Mouse (Mus musculus): ENCODE measurements around the gene A630076J17Rik. TPM values are rescaled to one million over a fixed set of nuclear protein-coding genes. Genes with fewer than 3 reads are reported as not detected.

The A630076J17Rik gene
- not detected in 2 replicates for polyA plus RNA-seq (2015; fragmentation: Nextera tagmentation; extraction: Ambion mirVana)

- Histone ChIP-seq H3K4me2 (no peak within 1 kb of the TSS), H3K4me3 (no peak within 1 kb of the TSS), H3K9me3 (no peaks in the 10 kb centered on the region), H3K36me3 (no peaks in the 10 kb centered on the region), H3K27ac (no peak within 1 kb of the TSS), H3K27me3 (peaks cover 10% of the 10 kb centered on the region), H3K4me1 (peaks cover 12% of the 10 kb centered on the region), H3K9ac (no peak within 1 kb of the TSS)
- WGBS, result 40% methylated on average over 1 of the region's 1 CpGs
- ATAC-seq (ENCODE audit: insufficient number of reproducible peaks, insufficient read depth, low FRiP score, low TSS enrichment, low read depth), result no peak
These were observed at the start of gene A630076J17Rik for GRCm38 (mm10) chr3:107230527-107230926. TSS of gene A630076J17Rik (plus strand) at chr3:107230614.

- no peaks in the 10 kb centered on the region; the same call in 1 of the 2 replicates for H3K27me3 ChIP-seq
- H3K36me3 ChIP-seq, result no peaks in the 10 kb centered on the region
- no peaks in the 10 kb centered on the region for H3K9me3 ChIP-seq
- H3K27ac ChIP-seq, result no peak overlapping the region
- H3K4me1 ChIP-seq, result no peaks in the 10 kb centered on the region
- no peak overlapping the region for H3K4me2 ChIP-seq
- no peak overlapping the region for H3K4me3 ChIP-seq
- ATAC-seq (ENCODE audit: insufficient number of reproducible peaks, insufficient read depth, low FRiP score, low TSS enrichment, low read depth), result no peak
- WGBS, result 71% methylated on average over 2 of the region's 2 CpGs
- no peak overlapping the region for H3K9ac ChIP-seq
These were observed 49.6 kb upstream of the A630076J17Rik start for GRCm38 (mm10) chr3:107180860-107181259.

GRCm38 (mm10) chr3:107182756-107183155 is 47.7 kb upstream of the A630076J17Rik start, which contains the start of gene Kcna10:
TSS of gene Kcna10 (plus strand) at chr3:107183056.
- no peak within 1 kb of the TSS for H3K9ac ChIP-seq
- no peaks in the 10 kb centered on the region for H3K36me3 ChIP-seq
- WGBS, result 72% methylated on average over 1 of the region's 1 CpGs
- ATAC-seq (ENCODE audit: insufficient number of reproducible peaks, insufficient read depth, low FRiP score, low TSS enrichment, low read depth), result no peak
- H3K4me2 ChIP-seq, result no peak within 1 kb of the TSS
- H3K4me3 ChIP-seq, result no peak within 1 kb of the TSS
- H3K27ac ChIP-seq, result no peak within 1 kb of the TSS
- no peaks in the 10 kb centered on the region for H3K4me1 ChIP-seq
- no peaks in the 10 kb centered on the region; the same call in 1 of the 2 replicates for H3K27me3 ChIP-seq
- H3K9me3 ChIP-seq, result no peaks in the 10 kb centered on the region

GRCm38 (mm10) chr3:107183178-107183577 is 47.2 kb upstream of the A630076J17Rik start:
- WGBS, result 88% methylated on average over 3 of the region's 3 CpGs

GRCm38 (mm10) chr3:107185597-107185996 is 44.8 kb upstream of the A630076J17Rik start:
- Histone ChIP-seq H3K4me1 (no peaks in the 10 kb centered on the region), H3K9ac (no peak overlapping the region), H3K27me3 (no peaks in the 10 kb centered on the region; the same call in none of the 2 replicates), H3K4me2 (no peak overlapping the region), H3K4me3 (no peak overlapping the region), H3K9me3 (no peaks in the 10 kb centered on the region), H3K27ac (no peak overlapping the region), H3K36me3 (no peaks in the 10 kb centered on the region)
- 72% methylated on average over 3 of the region's 3 CpGs for WGBS
- ATAC-seq (ENCODE audit: insufficient number of reproducible peaks, insufficient read depth, low FRiP score, low TSS enrichment, low read depth), result no peak

More at GRCm38 (mm10) chr3:107183178-107183577, 47.2 kb upstream of the A630076J17Rik start:
- Histone ChIP-seq H3K27me3 (no peaks in the 10 kb centered on the region; the same call in 1 of the 2 replicates), H3K9ac (no peak overlapping the region), H3K9me3 (no peaks in the 10 kb centered on the region), H3K36me3 (no peaks in the 10 kb centered on the region), H3K4me1 (no peaks in the 10 kb centered on the region), H3K4me3 (no peak overlapping the region), H3K4me2 (no peak overlapping the region), H3K27ac (no peak overlapping the region)
- no peak for ATAC-seq (ENCODE audit: insufficient number of reproducible peaks, insufficient read depth, low FRiP score, low TSS enrichment, low read depth)

GRCm38 (mm10) chr3:107187022-107187421 is 43.4 kb upstream of the A630076J17Rik start:
- Histone ChIP-seq H3K27ac (no peak overlapping the region), H3K4me1 (no peaks in the 10 kb centered on the region), H3K9me3 (no peaks in the 10 kb centered on the region), H3K27me3 (no peaks in the 10 kb centered on the region; the same call in none of the 2 replicates), H3K4me3 (no peak overlapping the region), H3K9ac (no peak overlapping the region), H3K4me2 (no peak overlapping the region), H3K36me3 (no peaks in the 10 kb centered on the region)
- 79% methylated on average over 4 of the region's 4 CpGs for WGBS
- no peak for ATAC-seq (ENCODE audit: insufficient number of reproducible peaks, insufficient read depth, low FRiP score, low TSS enrichment, low read depth)

- Histone ChIP-seq H3K9ac (no peak overlapping the region), H3K27ac (no peak overlapping the region), H3K36me3 (no peaks in the 10 kb centered on the region), H3K27me3 (no peaks in the 10 kb centered on the region; the same call in 1 of the 2 replicates), H3K9me3 (no peaks in the 10 kb centered on the region), H3K4me2 (no peak overlapping the region), H3K4me1 (no peaks in the 10 kb centered on the region), H3K4me3 (no peak overlapping the region)
- WGBS, result 44% methylated on average over 6 of the region's 6 CpGs
- no peak for ATAC-seq (ENCODE audit: insufficient number of reproducible peaks, insufficient read depth, low FRiP score, low TSS enrichment, low read depth)
These were observed 42.1 kb upstream of the A630076J17Rik start for GRCm38 (mm10) chr3:107188226-107188899.

- H3K27me3 ChIP-seq, result no peaks in the 10 kb centered on the region
- no peak overlapping the region for H3K27ac ChIP-seq
- H3K36me3 ChIP-seq, result no peaks in the 10 kb centered on the region
- WGBS, result 46% methylated on average over 9 of the region's 9 CpGs
- no peaks in the 10 kb centered on the region for H3K9me3 ChIP-seq
- no peak overlapping the region for H3K4me3 ChIP-seq
- no peak overlapping the region for H3K9ac ChIP-seq
- no peak for ATAC-seq (ENCODE audit: insufficient number of reproducible peaks, insufficient read depth, low FRiP score, low TSS enrichment, low read depth)
- H3K4me2 ChIP-seq, result no peak overlapping the region
- H3K4me1 ChIP-seq, result no peaks in the 10 kb centered on the region
These were observed 28.9 kb upstream of the A630076J17Rik start for GRCm38 (mm10) chr3:107201310-107202180.

GRCm38 (mm10) chr3:107204413-107204812 is 26.0 kb upstream of the A630076J17Rik start:
- H3K9me3 ChIP-seq, result no peaks in the 10 kb centered on the region
- no peak overlapping the region for H3K27ac ChIP-seq
- 84% methylated on average over 3 of the region's 3 CpGs for WGBS
- H3K4me2 ChIP-seq, result no peak overlapping the region
- H3K4me1 ChIP-seq, result no peaks in the 10 kb centered on the region
- no peak for ATAC-seq (ENCODE audit: insufficient number of reproducible peaks, insufficient read depth, low FRiP score, low TSS enrichment, low read depth)
- H3K9ac ChIP-seq, result no peak overlapping the region
- H3K4me3 ChIP-seq, result no peak overlapping the region
- no peaks in the 10 kb centered on the region for H3K27me3 ChIP-seq
- no peaks in the 10 kb centered on the region for H3K36me3 ChIP-seq

GRCm38 (mm10) chr3:107205170-107205569 is 25.2 kb upstream of the A630076J17Rik start:
- Histone ChIP-seq H3K27ac (no peak overlapping the region), H3K4me1 (no peaks in the 10 kb centered on the region), H3K36me3 (no peaks in the 10 kb centered on the region), H3K9me3 (no peaks in the 10 kb centered on the region), H3K4me3 (no peak overlapping the region), H3K4me2 (no peak overlapping the region), H3K27me3 (no peaks in the 10 kb centered on the region), H3K9ac (no peak overlapping the region)
- no peak for ATAC-seq (ENCODE audit: insufficient number of reproducible peaks, insufficient read depth, low FRiP score, low TSS enrichment, low read depth)

GRCm38 (mm10) chr3:107205994-107206393 is 24.4 kb upstream of the A630076J17Rik start:
- Histone ChIP-seq H3K4me2 (no peak overlapping the region), H3K27me3 (no peaks in the 10 kb centered on the region), H3K36me3 (no peaks in the 10 kb centered on the region), H3K9me3 (no peaks in the 10 kb centered on the region), H3K9ac (no peak overlapping the region), H3K4me1 (no peaks in the 10 kb centered on the region), H3K4me3 (no peak overlapping the region), H3K27ac (no peak overlapping the region)
- no peak for ATAC-seq (ENCODE audit: insufficient number of reproducible peaks, insufficient read depth, low FRiP score, low TSS enrichment, low read depth)
- WGBS, result 14% methylated on average over 4 of the region's 4 CpGs

Measured in embryonic facial prominence, embryonic 13.5 days (tissue).